Mouse (Mus musculus): ENCODE data around the gene Gga2. TPM values are rescaled to one million over a fixed set of nuclear protein-coding genes. Genes with fewer than 3 reads are reported as not detected.
A peak's percentile ranks its signal among the peaks of the same experiment; 100 is the strongest.

Gene Gga2
- total RNA-seq (2021) = 20.3 and 28.1 TPM in 2 replicates
- long read RNA-seq, experiment 1, full-length matches to known transcripts = 41 of 47 reads
- long read RNA-seq, experiment 1, partial matches to known transcripts = 3 of 47 reads
- long read RNA-seq, experiment 1, other reads (novel, unspliced or antisense) = 3 of 47 reads
- long read RNA-seq, experiment 2, full-length matches to known transcripts = 23 of 29 reads
- long read RNA-seq, experiment 2, partial matches to known transcripts = 0 of 29 reads
- long read RNA-seq, experiment 2, other reads (novel, unspliced or antisense) = 6 of 29 reads

DNA sequence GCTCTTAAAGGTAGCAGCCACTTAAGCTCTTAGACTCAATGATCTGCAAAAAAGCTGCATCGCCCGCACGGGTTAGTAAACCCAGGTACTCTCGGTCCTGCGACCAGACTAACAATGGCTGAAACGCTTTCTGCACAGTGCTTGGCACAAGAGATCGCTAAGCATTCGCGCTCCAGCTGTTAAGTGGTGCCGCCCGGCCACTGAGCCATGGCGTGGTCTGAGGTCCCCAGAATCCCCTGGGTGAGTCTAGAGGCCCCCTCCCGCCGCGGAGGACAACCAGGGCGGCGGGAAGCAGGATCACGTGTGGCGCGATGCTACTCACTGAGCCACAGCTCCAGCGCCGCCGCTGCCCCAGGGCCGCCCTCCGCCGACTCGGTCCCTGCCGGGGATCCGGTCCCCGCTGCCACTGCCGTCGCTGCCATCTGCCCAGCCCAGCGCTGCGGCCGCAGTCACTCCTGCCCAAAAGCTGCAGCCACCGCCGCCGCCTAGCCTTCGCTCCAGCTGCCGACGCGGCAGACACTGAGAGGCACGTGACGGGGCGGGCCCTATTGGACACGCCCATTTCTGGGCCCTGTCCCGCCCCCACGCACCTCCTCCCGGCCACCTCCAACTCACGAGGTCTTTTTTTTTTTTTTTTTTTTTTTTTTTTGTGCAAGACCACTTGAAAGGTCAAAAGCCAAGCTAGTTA lies at the start of gene Gga2:
Gene Gga2, minus strand, starts transcription at position 556 of the 688 bp plus-strand sequence.
- DNase-seq = peak; percentile 92

- peak; percentile 43 for DNase-seq
These were observed 46.7 kb upstream of the Gga2 start for GRCm38 (mm10) chr7:122067517-122068381.

- peak; percentile 97 for DNase-seq
These were observed 46.0 kb upstream of the Gga2 start, which contains the start of the genes Ubfd1 and Ears2 for GRCm38 (mm10) chr7:122066945-122067516. Gene Ubfd1, plus strand, starts transcription at chr7:122067175. Gene Ears2, minus strand, starts transcription at chr7:122067263.

- peak; percentile 18 for DNase-seq
These were observed 45.3 kb upstream of the Gga2 start for GRCm38 (mm10) chr7:122066102-122066944.

- no peak for DNase-seq
These were observed 44.6 kb upstream of the Gga2 start for GRCm38 (mm10) chr7:122065656-122066055.

- no peak for DNase-seq
These were observed 35.6 kb upstream of the Gga2 start for GRCm38 (mm10) chr7:122056633-122057032.

- no peak for DNase-seq
These were observed 29.8 kb upstream of the Gga2 start for GRCm38 (mm10) chr7:122050834-122051233.

- DNase-seq = no peak
These were observed 27.2 kb upstream of the Gga2 start for GRCm38 (mm10) chr7:122048191-122048590.

DNA sequence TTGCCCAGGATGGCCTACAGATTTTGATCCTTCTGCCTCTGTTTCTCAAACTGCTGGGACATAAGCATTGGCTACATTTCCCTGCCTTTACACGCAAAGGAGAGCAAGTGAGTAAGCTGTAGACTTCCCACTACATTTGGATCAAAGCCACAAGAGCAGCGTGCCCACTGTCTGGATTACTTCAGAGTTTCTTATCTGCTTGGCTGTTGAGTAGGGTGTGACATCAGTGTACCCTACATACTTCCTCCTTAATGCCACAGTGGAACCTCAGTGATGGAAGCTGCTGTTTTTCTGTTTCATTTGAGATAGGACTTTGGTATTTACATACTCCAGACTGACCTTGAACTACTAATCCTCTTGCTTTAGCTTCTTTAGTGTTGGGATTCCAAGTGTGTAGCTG lies 25.8 kb upstream of the Gga2 start:
- no peak for DNase-seq

DNA sequence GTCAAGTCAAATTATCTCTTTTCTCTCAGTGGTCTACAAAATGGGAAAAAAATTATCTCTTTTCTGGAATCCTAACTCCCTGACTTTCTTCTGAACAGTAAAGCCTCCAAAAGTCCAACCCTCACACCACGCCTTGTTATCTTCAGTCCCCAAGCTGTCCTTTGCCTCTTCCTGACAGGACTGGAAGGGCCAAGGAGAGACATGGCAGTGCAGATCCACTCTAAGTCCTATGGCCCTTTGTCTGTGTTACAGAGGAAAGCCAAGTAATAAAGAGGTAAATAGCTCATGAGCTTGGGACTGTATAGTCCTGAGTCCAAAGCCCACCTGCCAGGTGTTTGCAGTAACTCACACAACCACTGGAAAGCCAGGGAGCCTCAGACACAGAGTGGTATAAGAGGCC lies 24.7 kb upstream of the Gga2 start:
- DNase-seq = no peak

DNA sequence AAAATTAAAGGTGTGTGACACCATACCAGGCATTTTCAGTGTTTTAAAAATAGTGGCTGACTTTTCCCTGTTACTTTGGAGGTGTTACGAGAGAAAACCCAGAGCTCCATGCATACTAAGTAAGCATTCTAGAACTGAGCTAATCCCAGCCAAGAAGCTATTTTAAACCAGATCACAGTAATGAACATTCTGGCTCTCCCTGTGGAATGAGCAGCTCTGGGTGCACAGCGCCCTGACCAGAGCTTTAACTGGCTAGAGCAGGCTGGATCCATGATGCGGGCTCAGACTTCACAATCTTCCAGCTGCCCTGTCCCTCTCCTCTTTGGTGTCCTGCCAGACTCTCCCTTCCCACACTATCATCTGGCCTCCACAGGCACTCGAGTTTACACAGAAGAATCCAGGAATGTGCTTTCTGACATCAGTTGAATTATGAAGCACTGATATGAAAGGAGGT lies 24.2 kb upstream of the Gga2 start:
- DNase-seq = peak; percentile 37

GRCm38 (mm10) chr7:122044106-122044505 lies 23.1 kb upstream of the Gga2 start:
- no peak for DNase-seq

DNA sequence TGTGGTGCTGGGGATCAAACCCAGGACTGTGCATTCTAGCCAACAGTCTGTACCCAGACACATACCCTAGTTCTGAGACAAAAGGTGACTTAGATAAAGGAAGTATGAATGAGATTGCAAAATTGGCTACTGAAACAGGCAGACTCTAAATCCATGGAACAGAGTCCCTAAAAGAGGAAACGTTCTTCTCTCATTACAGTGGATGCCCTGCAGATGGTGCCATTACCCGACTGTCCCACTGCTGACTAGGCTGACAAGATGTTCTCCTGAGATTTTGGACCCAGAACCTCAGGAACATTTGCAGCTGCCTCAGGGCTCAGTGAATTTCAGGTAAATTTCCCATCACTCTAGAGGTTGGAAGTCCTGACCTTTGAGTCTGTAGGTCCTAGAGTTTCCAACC lies 13.3 kb upstream of the Gga2 start:
- DNase-seq = peak; percentile 50

DNA sequence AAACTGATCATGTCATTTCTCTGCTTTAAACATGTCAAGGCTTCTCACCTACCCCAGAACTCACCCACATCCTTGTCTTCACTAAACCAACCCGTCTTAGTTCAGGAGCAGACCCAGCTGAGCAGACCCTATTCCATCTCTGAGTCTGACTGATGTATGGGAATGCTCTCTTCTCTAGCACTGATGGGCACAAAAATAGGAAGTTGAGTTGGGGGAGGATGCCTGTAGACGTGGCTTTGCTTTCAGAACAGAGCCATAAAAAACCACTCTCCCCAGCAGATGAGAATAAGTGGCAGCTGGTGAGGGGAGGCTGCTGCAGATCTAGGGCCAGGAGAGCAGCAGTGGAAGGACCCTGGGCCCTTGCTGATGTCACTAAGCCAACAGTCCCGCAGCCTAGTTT lies 12.3 kb upstream of the Gga2 start:
- DNase-seq = no peak

GRCm38 (mm10) chr7:122022131-122022530 lies 1.1 kb upstream of the Gga2 start:
- no peak for DNase-seq

- DNase-seq = no peak
These were observed 752 bp downstream of the Gga2 start for GRCm38 (mm10) chr7:122020273-122020666.

DNA sequence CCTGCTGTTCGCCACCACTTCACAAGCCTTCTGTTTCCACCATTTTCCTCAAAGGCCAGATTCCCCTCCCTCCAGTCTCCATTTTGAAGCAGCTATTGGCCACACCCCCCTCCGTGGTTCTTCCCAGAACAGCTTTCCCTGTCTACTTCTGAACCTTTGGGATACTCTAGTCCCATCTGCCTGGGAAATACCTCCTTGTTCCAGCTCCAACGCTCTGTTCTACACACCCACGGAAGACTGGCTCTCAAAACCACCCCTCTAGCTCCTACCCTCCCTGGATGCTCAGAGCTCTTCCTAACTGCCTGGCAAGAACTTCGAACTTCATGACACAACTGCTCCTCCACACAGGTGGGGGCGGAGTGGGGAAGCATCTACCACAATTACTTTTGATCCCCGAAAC lies 2.0 kb downstream of the Gga2 start:
- no peak for DNase-seq

DNA sequence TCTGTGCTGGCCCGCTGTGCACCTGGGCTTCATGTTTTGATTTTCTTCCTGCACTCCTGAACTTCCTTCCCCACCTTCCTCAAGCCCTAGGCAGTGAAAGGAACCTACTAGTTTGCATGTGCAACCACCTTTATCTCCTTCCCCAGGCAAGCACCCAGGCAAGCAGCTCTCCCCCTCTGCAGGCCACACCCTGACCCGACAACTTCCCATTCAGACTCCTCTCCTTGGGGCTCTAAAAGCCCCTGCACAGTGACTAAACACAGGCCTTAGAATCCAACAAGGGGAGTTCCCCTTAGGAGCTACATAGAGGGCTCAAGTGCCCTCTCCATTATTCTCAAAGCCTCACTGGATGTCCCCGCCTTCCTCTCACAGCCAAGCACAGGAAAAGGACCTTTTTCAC lies 2.8 kb downstream of the Gga2 start:
- peak; percentile 12 for DNase-seq

DNA sequence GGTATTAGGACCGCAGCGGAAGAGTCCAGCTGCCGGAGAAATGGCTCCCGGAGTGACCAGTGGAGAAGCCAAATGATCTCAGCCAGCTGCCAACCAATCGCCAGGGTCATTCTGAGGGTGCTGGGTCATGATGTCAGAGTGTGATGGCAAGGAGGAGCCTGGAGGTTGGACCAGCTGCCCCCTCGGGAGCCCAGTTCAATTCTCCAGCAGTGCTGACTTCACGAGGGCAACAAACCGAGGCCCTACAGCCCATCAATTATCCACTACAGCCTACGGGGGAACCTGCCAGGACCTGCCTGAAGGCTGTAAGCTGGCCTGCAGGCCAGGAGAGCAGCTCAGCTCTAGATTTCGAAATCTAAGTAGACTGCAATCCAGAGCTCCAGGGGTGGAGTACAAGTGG lies 5.3 kb downstream of the Gga2 start:
- DNase-seq = peak; percentile 73

- DNase-seq = peak; percentile 80
These were observed 5.9 kb downstream of the Gga2 start for GRCm38 (mm10) chr7:122015105-122015504.

- DNase-seq = no peak
These were observed 8.1 kb downstream of the Gga2 start for GRCm38 (mm10) chr7:122012949-122013348.
